12 mouse cellular contexts compared by ENCODE assay signal in genomic region chr2:148184801-148185212, GRCm38 (mm10).
A peak's percentile ranks its signal among the peaks of the same experiment; 100 is the strongest.
DNase-seq lines count a peak whose midpoint lies in the region; ATAC-seq and TF ChIP-seq lines count a peak whose summit lies in the region.
"Had no signal": no experiment of that assay in that cellular context is flagged by ENCODE, and none has a peak within 500 bp of the region (broad histone marks: within the 10 kb centered on the region; RNA-seq: fewer than 3 reads in every experiment).

No protein-coding gene starts in this region.

- peak; percentile 55; the same call in 1 of the 2 replicates for ATAC-seq in intestine, embryonic 16.5 days
- no peak for ATAC-seq in intestine, postnatal 0 days
- peak; percentile 70 for ATAC-seq in lung, embryonic 16.5 days (ENCODE audit: low read depth)
- ATAC-seq in forebrain, embryonic 13.5 days: no peak
- ATAC-seq: intestine, embryonic 15.5 days had no signal

- WGBS in intestine, embryonic 16.5 days: 58% methylated on average over 5 of the region's 5 CpGs
- WGBS in intestine, postnatal 0 days: 44% methylated on average over 5 of the region's 5 CpGs
- WGBS in lung, embryonic 16.5 days: 31% methylated on average over 5 of the region's 5 CpGs
- 85% methylated on average over 5 of the region's 5 CpGs for WGBS in forebrain, embryonic 13.5 days

- no peak for TF ChIP-seq RAD21 in CH12.LX (IDR thresholded peaks at IDR 0.05; ENCODE audit: low read depth, low read length)

- no peak overlapping the region for H3K4me3 ChIP-seq in intestine, embryonic 16.5 days (ENCODE audit: low read length)
- H3K4me3 ChIP-seq in intestine, postnatal 0 days (ENCODE audit: low read depth, low read length): no peak overlapping the region
- H3K4me3 ChIP-seq in CH12.LX (replicated peaks in 1 of 3; ENCODE audit: low read depth in 2 of 3, low read length in 2 of 3, poor library complexity in 1 of 3): no peak overlapping the region
- H3K4me3 ChIP-seq in lung, embryonic 16.5 days (ENCODE audit: low read length): no peak overlapping the region
- no peak overlapping the region for H3K4me3 ChIP-seq in forebrain, embryonic 13.5 days
- H3K4me3 ChIP-seq: intestine, embryonic 15.5 days had no signal

- no peak for TF ChIP-seq CTCF in intestine, postnatal 0 days (IDR thresholded peaks at IDR 0.05; ENCODE audit: low read depth)
- TF ChIP-seq CTCF in CH12.LX (conservative IDR thresholded peaks at IDR 0.05 in 1 of 2, IDR thresholded peaks at IDR 0.05 in 1 of 2; ENCODE audit: low read depth in 2 of 2, low read length in 2 of 2): no peak

- H3K9ac ChIP-seq in intestine, embryonic 16.5 days (ENCODE audit: low read depth, low read length): no peak overlapping the region
- H3K9ac ChIP-seq in intestine, postnatal 0 days (ENCODE audit: low read depth, low read length): no peak overlapping the region
- H3K9ac ChIP-seq in CH12.LX (ENCODE audit: insufficient read depth, low read depth): no peak overlapping the region
- no peak overlapping the region for H3K9ac ChIP-seq in lung, embryonic 16.5 days (ENCODE audit: low read length)
- H3K9ac ChIP-seq in forebrain, embryonic 13.5 days: no peak overlapping the region
- H3K9ac ChIP-seq: intestine, embryonic 15.5 days had no signal

- DNase-seq in 3134 (ENCODE audit: extremely low read depth, insufficient read length, low spot score) (peak; percentile 74), CH12.LX (ENCODE audit: extremely low read depth) (no peak)
- DNase-seq in layer of hippocampus, adult 18-20 months (ENCODE audit: low spot score in 2 of 2): no peak
- no peak for DNase-seq in thymus, postnatal 25 days
- DNase-seq: adrenal gland, postnatal 36 days; embryo, embryonic 11 days; liver had no signal

- no peaks in the 10 kb centered on the region for H3K9me3 ChIP-seq in intestine, embryonic 16.5 days (ENCODE audit: control insufficient read depth, low read length)
- no peaks in the 10 kb centered on the region for H3K9me3 ChIP-seq in intestine, postnatal 0 days (ENCODE audit: control insufficient read depth)
- no peaks in the 10 kb centered on the region for H3K9me3 ChIP-seq in CH12.LX (replicated peaks; ENCODE audit: low read length)
- H3K9me3 ChIP-seq in lung, embryonic 16.5 days (ENCODE audit: control insufficient read depth, low read length): no peaks in the 10 kb centered on the region
- no peaks in the 10 kb centered on the region for H3K9me3 ChIP-seq in forebrain, embryonic 13.5 days (replicated peaks)
- H3K9me3 ChIP-seq: intestine, embryonic 15.5 days had no signal

- TF ChIP-seq POLR2A in CH12.LX (IDR thresholded peaks at IDR 0.05; ENCODE audit: low read depth, low read length): no peak

- H3K79me2 ChIP-seq in CH12.LX (replicated peaks; ENCODE audit: control insufficient read depth, extremely low read depth, insufficient read depth, poor library complexity, severe bottlenecking): no peaks in the 10 kb centered on the region

- H3K36me3 ChIP-seq in intestine, embryonic 16.5 days (ENCODE audit: control insufficient read depth, insufficient read depth, low read length): no peaks in the 10 kb centered on the region
- H3K36me3 ChIP-seq in intestine, postnatal 0 days (ENCODE audit: control insufficient read depth, insufficient read depth): no peaks in the 10 kb centered on the region
- H3K36me3 ChIP-seq in CH12.LX (replicated peaks in 1 of 2; ENCODE audit: control insufficient read depth in 1 of 2, insufficient read depth in 1 of 2, low read length in 1 of 2): no peaks in the 10 kb centered on the region
- no peaks in the 10 kb centered on the region for H3K36me3 ChIP-seq in lung, embryonic 16.5 days (ENCODE audit: control insufficient read depth, insufficient read depth, low read length)
- no peaks in the 10 kb centered on the region for H3K36me3 ChIP-seq in forebrain, embryonic 13.5 days (ENCODE audit: poor library complexity, severe bottlenecking)
- H3K36me3 ChIP-seq: intestine, embryonic 15.5 days had no signal

- H3K4me1 ChIP-seq in intestine, embryonic 16.5 days (ENCODE audit: control insufficient read depth, insufficient read depth, low read length): peaks cover 3% of the 10 kb centered on the region; the same call in 1 of the 2 replicates
- no peaks in the 10 kb centered on the region for H3K4me1 ChIP-seq in intestine, postnatal 0 days (replicated peaks; ENCODE audit: control insufficient read depth, insufficient read depth, low read length)
- H3K4me1 ChIP-seq in CH12.LX (ENCODE audit: control insufficient read depth in 1 of 2, insufficient read depth in 2 of 2): no peaks in the 10 kb centered on the region
- peaks cover 19% of the 10 kb centered on the region; the same call in 1 of the 2 replicates for H3K4me1 ChIP-seq in lung, embryonic 16.5 days (replicated peaks; ENCODE audit: control insufficient read depth, insufficient read depth, low read length)
- no peaks in the 10 kb centered on the region for H3K4me1 ChIP-seq in forebrain, embryonic 13.5 days
- H3K4me1 ChIP-seq: intestine, embryonic 15.5 days had no signal

- no peak overlapping the region for H3K4me2 ChIP-seq in intestine, embryonic 16.5 days (ENCODE audit: low read depth, low read length)
- no peak overlapping the region for H3K4me2 ChIP-seq in intestine, postnatal 0 days (replicated peaks; ENCODE audit: low read depth)
- H3K4me2 ChIP-seq in CH12.LX (ENCODE audit: insufficient read depth, low read depth, poor library complexity, severe bottlenecking): no peak overlapping the region
- H3K4me2 ChIP-seq in lung, embryonic 16.5 days (ENCODE audit: low read depth, low read length): no peak overlapping the region
- H3K4me2 ChIP-seq in forebrain, embryonic 13.5 days: no peak overlapping the region
- H3K4me2 ChIP-seq: intestine, embryonic 15.5 days had no signal

- H3K27me3 ChIP-seq in intestine, embryonic 16.5 days (replicated peaks; ENCODE audit: control insufficient read depth, insufficient read depth, low read length): no peaks in the 10 kb centered on the region
- no peaks in the 10 kb centered on the region for H3K27me3 ChIP-seq in intestine, postnatal 0 days (replicated peaks; ENCODE audit: control insufficient read depth, insufficient read depth, low read length)
- peaks cover 59% of the 10 kb centered on the region for H3K27me3 ChIP-seq in CH12.LX (replicated peaks)
- H3K27me3 ChIP-seq in lung, embryonic 16.5 days (ENCODE audit: control insufficient read depth, insufficient read depth, low read depth, low read length): no peaks in the 10 kb centered on the region
- H3K27me3 ChIP-seq in forebrain, embryonic 13.5 days: no peaks in the 10 kb centered on the region
- H3K27me3 ChIP-seq: intestine, embryonic 15.5 days had no signal

- dilution Hi-C loops in CH12.LX (cut with MboI; ENCODE audit: extremely low pct_ligation_motif_present, extremely low pct_unique_long_range_greater_than_20kb, low sequenced_read_pairs): no loop called here

- no peak overlapping the region for H3K27ac ChIP-seq in intestine, embryonic 16.5 days (ENCODE audit: low read length)
- no peak overlapping the region for H3K27ac ChIP-seq in intestine, postnatal 0 days (ENCODE audit: low read depth, low read length)
- H3K27ac ChIP-seq in CH12.LX (ENCODE audit: insufficient read depth, low read depth): no peak overlapping the region
- peak overlapping the region; percentile 45 for H3K27ac ChIP-seq in lung, embryonic 16.5 days (ENCODE audit: low read length)
- H3K27ac ChIP-seq in forebrain, embryonic 13.5 days: no peak overlapping the region
- H3K27ac ChIP-seq: intestine, embryonic 15.5 days had no signal

- in situ Hi-C loops in CH12.LX (cut with MboI; ENCODE audit: low pct_ligation_motif_present, low pct_unique_long_range_greater_than_20kb, low sequenced_read_pairs): no loop called here

- no peak for TF ChIP-seq EP300 in CH12.LX (IDR thresholded peaks at IDR 0.05; ENCODE audit: low read length)

TF ChIP-seq in CH12.LX, 34 proteins besides CTCF, POLR2A, EP300 and RAD21:
- TF ChIP-seq ELF1 (IDR thresholded peaks at IDR 0.05; ENCODE audit: low read depth, low read length): no peak
- TF ChIP-seq NELFE (IDR thresholded peaks at IDR 0.05; ENCODE audit: low read depth, low read length): no peak
- no peak for TF ChIP-seq MXI1 (IDR thresholded peaks at IDR 0.05; ENCODE audit: low read depth, low read length)
- TF ChIP-seq BHLHE40 (IDR thresholded peaks at IDR 0.05; ENCODE audit: low read depth, low read length): 0 out of 2 replicates have a peak, but pooled peaks have one; percentile 7
- TF ChIP-seq SIN3A (IDR thresholded peaks at IDR 0.05; ENCODE audit: low read length): no peak
- TF ChIP-seq RCOR1 (conservative IDR thresholded peaks at IDR 0.05; ENCODE audit: low read depth, low read length): no peak
- TF ChIP-seq IRF4 (IDR thresholded peaks at IDR 0.05; ENCODE audit: low read depth, low read length): no peak
- no peak for TF ChIP-seq ETS1 (conservative IDR thresholded peaks at IDR 0.05; ENCODE audit: low read depth, low read length)

Comparison
In these comparisons a context has a peak if more than half of its experiments do, and no peak if none do; other contexts are left out.
1. ATAC-seq: peak in intestine, embryonic 16.5 days (single experiment) and lung, embryonic 16.5 days (single experiment); none in intestine, postnatal 0 days (single experiment) and forebrain, embryonic 13.5 days (single experiment).